Mouse (Mus musculus) splenic B cell, adult 2 months (primary cell): ENCODE measurements around the gene Sorbs2.

Experiments used
- DNase-seq: peaks from one replicate; pipeline ENCODE4 v3.0.0-alpha.2; 2011; ENCODE audit warnings: low read depth, low spot score
- H3K27me3 ChIP-seq: 2 replicates; pipeline ENCODE4 v1.6.1; 2012; ENCODE audit warnings: mild to moderate bottlenecking, low read length, moderate library complexity, mixed read lengths; ENCODE audit not compliant: control insufficient read depth, poor library complexity, insufficient read depth, severe bottlenecking
- H3K36me3 ChIP-seq: 2 replicates; pipeline ENCODE4 v1.6.1; 2012; ENCODE audit warnings: mild to moderate bottlenecking, low read length, moderate library complexity, mixed read lengths; ENCODE audit not compliant: control insufficient read depth, poor library complexity, insufficient read depth, severe bottlenecking

Gene Sorbs2

DNA sequence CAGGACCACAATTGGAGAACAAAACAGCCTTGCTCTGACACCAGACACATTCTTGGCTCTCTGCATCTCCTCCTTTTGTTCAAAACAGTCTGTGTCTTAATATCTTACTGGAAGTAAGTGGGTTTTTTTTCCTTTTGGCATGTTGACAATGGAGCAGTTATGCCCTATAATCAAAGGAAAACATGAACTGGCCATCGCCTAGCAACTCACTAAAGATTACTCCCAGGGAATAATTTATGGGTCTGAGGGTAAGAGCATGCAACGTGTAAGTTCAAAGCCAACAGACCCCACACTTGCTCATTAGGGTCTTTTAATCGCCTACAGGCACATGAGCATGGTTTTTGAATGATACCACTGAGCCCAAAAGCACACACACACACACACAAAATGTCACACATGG, 207.2 kb downstream of the Sorbs2 start:
- Histone ChIP-seq H3K27me3 (no peaks in the 10 kb centered on the region), H3K36me3 (no peaks in the 10 kb centered on the region)
- DNase-seq = no peak

DNA sequence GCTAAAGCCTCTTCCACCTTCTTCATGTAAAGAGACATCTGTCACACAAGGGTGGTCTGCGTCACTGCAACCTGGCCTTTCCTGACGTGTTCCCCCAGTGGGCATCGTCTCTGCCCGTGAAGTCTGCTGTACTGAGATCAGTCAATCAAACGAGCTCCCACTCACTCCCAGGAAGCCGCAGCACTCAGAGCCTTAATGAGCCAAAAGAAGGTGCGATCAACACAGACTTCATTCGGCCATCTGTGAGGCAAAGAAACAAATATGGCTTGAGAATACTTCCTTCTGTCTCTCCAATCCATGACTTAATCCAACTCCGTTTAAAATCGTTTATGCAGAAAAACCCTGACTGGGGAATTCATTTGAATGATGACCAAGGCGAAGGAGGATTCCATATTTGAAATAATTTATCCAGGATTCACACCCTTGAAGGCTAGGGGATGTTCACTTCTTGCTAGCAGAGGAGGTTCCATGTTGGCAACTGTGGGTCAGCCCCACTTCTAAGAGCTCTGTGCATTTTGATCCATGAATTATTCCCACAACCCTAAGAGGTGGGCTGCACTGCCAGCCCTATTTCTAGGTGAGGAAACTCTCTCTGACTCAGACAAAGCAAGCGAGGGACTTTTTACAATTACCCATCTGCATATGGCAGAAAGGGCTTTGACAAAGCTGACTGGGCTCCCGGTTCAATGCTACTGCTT, 207.9 kb downstream of the Sorbs2 start:
- H3K27me3 ChIP-seq = no peaks in the 10 kb centered on the region
- no peaks in the 10 kb centered on the region for H3K36me3 ChIP-seq
- DNase-seq = no peak

DNA sequence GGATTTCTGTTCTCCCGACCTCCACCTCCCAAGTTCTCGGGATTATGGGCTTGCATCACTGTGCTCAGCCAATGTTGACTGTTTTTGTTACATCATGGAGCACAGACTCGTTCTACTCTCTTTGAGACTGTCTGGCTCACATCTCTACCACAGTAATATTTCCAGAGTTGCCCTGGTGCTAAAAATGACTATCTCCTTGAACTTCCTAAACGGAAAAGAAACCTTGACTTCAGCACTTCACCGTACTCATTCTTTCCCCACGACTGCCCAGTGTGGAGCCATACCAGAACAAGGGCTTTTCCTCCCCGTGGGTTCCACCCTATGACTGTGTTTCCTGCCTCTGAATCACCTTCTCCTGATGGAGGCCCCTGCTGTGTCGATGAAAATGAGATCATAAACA, 212.2 kb downstream of the Sorbs2 start:
- no peak for DNase-seq
- H3K36me3 ChIP-seq = no peaks in the 10 kb centered on the region
- no peaks in the 10 kb centered on the region for H3K27me3 ChIP-seq

DNA sequence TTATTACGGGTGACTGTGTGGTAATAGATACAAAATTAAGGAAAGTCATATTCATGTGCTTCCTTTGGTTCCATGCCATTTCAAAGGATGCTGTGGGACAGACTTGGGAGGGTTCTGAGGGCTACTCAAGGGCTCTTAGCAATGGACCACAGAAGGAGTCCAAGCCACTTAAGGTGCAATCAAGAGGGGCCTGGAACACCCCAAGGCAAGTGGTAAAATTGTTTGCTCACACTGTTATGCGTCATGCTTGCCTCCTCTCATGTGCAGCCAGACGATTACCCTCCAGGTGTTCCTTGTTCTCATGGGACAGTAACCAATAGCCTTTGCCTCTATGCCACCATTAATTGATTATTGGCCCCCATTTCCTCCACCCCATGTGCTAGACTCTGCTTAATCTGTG, 216.6 kb downstream of the Sorbs2 start:
- Histone ChIP-seq H3K27me3 (no peaks in the 10 kb centered on the region), H3K36me3 (no peaks in the 10 kb centered on the region)
- DNase-seq = no peak

DNA sequence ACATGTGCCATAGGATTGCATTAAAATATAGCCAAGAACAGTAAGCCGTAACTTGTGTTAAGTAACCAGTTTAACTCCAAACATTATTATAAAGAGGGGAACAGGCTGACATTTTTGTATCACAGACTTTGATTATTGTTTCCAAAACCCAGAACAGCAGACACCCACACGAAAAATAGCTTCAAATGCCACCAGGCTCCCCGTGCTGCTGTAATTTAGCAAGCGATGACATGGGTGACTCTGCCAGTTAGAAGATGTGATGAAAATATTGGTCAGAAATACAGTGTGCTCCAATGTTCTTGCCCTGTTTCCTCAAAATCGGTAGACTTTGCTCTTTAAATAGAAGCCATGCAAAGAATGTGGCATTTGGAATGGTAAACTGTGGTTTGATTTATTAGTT, 217.7 kb downstream of the Sorbs2 start:
- no peak for DNase-seq
- no peaks in the 10 kb centered on the region for H3K27me3 ChIP-seq
- no peaks in the 10 kb centered on the region for H3K36me3 ChIP-seq

DNA sequence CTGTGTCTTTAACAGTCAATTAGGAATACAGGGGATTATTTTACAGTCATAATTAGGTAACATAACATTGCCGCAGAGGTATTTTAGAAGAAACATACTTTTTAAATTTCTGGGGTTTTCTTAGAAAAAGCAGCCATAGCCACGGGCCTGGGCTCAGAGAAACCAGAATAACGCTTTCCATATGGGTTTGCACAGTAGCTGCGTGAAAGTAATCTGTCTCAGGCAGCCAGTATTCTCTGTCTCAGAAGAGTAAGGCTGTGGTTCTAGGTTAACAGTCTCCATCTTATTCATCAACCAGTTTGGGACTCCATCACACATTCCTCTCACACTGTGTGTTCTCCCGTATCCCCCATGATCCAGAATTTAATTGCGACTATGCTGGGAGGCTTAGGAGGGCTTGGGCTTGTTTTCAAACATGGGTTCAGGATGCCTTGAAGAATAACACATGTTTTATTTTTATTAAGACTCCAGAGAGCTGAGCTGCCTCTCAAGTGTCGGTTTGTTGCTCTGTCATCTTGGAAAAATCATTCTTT, 222.3 kb downstream of the Sorbs2 start:
- Histone ChIP-seq H3K27me3 (no peaks in the 10 kb centered on the region), H3K36me3 (no peaks in the 10 kb centered on the region)
- no peak for DNase-seq

DNA sequence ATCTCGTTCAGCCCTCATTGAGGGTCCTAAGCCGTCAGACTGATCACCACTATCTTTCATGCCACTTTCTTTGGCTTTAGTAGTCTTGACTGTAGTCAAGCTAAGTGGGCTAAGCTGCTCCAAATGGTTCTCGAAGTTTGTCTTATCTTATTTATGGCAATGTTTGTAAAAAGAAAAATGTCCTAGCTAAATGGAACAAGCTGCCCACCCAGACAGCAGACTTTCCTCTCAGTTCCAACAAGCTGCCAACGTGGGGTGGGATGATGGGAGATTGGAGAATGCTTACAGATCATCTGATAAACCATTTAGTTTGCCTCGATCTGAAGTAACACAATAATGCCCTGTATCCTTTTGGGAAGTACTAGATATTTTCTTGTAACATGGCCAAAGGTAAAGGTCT, 223.2 kb downstream of the Sorbs2 start:
- H3K27me3 ChIP-seq = no peaks in the 10 kb centered on the region
- no peaks in the 10 kb centered on the region for H3K36me3 ChIP-seq
- no peak for DNase-seq

DNA sequence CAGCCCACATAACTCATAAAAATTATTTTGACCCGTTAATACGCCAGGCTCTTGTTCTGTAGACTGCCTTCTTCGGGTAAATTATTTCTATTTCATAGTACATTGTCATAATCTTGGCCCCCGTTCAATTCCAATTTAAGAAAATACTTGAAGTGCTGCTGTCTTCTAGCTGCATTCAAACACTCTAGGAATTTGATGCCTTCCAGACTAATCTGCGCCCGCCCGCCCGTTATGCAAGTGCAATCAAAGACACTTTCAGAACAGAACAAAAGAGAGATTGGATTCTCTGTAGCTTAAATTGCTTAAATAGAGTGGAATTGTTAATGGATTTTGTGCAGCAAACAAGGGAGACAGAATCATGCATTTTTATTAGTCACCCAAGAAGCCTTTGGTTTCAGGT, 226.5 kb downstream of the Sorbs2 start:
- Histone ChIP-seq H3K27me3 (no peaks in the 10 kb centered on the region), H3K36me3 (no peaks in the 10 kb centered on the region)
- DNase-seq = no peak

DNA sequence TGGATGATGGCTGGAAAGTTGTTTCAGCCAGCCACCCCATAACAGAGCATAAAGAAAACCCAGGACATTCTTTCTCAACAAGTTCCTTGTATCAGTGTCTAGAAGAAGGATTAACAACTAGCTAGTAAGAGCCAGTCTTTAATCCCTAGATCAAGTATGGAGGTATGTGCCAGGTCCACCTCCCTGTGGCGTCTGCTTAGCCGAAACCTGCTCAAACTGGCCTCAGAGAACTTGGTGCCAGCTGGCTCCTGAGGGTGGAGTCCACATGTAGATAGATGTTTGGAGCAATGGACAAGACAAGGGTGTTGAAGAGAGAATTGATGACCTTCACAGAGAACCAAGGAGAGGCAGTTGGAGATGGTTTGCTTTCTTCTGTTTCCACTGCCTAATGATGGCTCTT, 229.7 kb downstream of the Sorbs2 start:
- DNase-seq = no peak
- Histone ChIP-seq H3K27me3 (no peaks in the 10 kb centered on the region), H3K36me3 (no peaks in the 10 kb centered on the region)

DNA sequence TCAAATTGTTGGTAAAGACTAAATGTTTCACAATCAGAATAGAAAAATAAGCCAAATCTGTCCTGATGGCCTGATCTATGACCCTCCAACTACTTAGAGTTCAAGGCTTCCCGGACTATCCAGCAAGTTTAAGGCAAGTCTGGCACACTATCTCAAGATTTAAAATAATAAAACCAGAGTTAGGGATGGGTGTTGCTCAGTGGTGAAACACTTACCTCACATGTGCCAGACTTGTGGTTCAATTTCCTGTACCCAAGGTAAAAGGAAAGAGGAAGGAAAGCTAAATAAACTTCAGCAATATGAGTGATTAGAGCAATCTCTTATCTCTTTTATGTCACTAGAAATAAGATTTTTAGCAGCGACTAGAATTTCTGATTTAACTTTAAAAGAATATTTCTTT, 235.7 kb downstream of the Sorbs2 start:
- no peak for DNase-seq
- H3K36me3 ChIP-seq = no peaks in the 10 kb centered on the region
- no peaks in the 10 kb centered on the region for H3K27me3 ChIP-seq

DNA sequence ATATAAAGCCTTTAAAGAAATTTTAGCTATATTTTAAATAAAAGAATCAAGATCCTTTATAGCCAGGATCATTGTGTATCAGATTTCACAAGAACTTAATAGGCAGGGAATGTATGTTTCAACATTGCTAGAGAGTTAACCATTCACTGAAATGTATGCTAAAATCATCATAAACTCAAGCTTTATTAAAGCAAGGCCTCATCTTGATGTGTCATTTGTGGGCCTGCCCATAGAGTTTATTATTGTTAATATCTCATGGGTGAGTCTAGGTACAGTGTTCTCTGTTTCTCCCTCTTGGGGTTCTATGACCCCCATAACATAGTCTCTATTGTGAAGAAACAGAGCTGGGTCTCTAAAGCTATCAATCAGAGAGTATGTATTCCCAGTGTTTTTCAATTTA, 236.2 kb downstream of the Sorbs2 start:
- no peak for DNase-seq
- no peaks in the 10 kb centered on the region for H3K27me3 ChIP-seq
- H3K36me3 ChIP-seq = no peaks in the 10 kb centered on the region

DNA sequence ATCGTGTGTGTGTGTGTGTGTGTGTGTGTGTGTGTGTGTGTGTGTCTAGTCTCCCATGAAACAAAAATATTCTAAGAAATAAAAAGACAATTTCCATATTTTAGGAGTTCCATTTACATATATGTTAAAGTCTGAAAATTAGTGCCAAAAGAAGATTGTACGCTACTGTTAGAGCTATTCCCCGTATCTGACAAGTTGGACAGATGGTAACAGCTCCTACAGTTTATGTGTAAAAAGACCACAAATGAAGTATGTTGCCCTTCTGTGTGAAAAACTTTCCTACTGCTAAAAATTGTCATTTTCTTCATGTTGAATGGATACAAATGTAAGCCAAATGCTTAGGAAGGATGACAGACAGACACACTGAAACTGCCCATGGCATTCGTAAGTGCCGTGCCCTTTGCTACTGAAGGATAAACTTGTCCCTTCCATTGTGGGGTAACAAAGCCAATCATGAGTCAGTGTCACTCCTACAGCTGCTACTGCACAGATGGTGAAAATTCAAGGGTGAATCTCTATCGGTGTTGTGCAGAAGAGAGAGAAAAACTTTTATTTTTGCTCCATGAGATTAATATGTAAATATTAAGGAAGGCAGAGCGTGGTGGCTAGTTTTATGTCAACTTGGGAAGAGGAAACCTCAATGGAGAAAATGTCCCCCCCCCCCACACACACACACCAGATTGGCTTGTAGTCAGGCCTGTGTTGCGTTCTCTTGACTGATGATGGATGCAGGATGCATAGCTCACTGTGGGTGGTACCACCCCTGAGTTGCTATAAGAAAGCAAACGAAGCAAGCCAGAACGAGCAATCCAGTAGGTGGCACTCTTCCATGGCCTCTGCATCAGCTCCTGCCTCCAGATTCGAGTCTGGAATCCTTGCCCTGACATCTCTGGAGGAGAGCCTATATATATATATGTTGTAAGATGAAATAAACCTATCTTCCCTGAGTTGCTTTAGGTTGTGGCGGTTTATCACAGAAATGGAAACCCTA, 244.2 kb downstream of the Sorbs2 start:
- Histone ChIP-seq H3K36me3 (no peaks in the 10 kb centered on the region), H3K27me3 (no peaks in the 10 kb centered on the region)
- no peak for DNase-seq

DNA sequence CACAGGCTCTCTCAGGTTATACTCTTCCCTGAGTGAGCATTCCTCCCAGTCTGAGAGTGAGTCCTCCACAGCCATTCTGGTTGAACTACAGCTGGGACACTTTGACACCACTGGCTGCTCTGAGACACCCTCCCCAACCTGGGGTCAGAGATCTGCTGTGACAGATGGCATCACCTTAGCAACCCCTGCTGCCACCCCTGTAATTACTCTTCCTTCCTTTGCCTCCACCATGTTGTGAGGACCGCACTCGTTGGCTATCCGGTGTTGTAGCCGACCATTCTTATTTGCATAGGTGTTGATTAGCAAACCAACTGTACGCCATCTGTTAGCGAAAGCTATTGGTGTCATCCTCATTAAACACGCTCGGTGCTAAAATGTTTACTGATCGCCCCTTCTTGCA, 247.9 kb downstream of the Sorbs2 start:
- H3K36me3 ChIP-seq = no peaks in the 10 kb centered on the region
- DNase-seq = no peak

DNA sequence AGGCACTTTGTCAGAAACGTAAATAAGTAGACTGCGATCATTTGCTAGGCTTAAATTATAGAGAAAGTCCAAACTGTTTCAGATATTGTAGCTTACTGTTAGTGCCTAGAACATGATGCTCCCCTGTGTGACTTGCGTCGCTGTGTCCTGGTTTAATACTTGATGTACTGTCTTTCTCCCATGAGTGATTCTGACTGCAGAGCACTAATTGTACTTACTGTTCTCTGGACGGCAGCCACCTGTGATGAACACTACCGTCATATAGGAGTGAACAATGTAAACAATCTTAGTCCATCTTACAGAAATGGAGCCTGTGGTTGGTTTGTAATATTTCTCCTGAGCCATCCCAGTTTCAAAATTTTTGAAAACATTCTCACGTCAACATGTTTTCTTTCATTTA, 248.4 kb downstream of the Sorbs2 start:
- no peaks in the 10 kb centered on the region for H3K27me3 ChIP-seq

More for the DNA sequence above, 247.9 kb downstream of the Sorbs2 start:
- H3K27me3 ChIP-seq = no peaks in the 10 kb centered on the region

DNA sequence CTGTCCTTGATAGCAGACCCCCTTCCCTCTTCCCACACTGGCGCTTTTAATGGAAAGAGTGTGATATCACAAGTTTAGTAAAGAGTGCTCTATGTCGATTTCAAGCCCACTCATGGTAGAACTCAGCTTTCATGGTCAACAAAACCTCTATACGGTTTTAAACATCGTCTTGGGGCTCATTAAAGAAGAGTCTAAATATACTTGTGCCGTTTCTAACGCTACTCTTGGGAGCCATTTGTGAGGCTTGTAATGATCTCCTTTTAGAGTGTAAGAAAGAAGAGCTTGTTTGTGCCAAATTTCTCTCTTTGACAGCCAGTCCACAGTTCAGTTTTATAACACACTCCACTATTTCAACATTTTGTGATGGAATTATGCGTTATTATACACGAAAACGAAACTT, 253.0 kb downstream of the Sorbs2 start:
- H3K27me3 ChIP-seq = no peaks in the 10 kb centered on the region
- H3K36me3 ChIP-seq = no peaks in the 10 kb centered on the region
- no peak for DNase-seq

More for the DNA sequence above, 248.4 kb downstream of the Sorbs2 start:
- DNase-seq = no peak
- H3K36me3 ChIP-seq = no peaks in the 10 kb centered on the region
